Mouse (Mus musculus): ENCODE results near the gene Mrpl48.

Mrpl48 gene

DNA sequence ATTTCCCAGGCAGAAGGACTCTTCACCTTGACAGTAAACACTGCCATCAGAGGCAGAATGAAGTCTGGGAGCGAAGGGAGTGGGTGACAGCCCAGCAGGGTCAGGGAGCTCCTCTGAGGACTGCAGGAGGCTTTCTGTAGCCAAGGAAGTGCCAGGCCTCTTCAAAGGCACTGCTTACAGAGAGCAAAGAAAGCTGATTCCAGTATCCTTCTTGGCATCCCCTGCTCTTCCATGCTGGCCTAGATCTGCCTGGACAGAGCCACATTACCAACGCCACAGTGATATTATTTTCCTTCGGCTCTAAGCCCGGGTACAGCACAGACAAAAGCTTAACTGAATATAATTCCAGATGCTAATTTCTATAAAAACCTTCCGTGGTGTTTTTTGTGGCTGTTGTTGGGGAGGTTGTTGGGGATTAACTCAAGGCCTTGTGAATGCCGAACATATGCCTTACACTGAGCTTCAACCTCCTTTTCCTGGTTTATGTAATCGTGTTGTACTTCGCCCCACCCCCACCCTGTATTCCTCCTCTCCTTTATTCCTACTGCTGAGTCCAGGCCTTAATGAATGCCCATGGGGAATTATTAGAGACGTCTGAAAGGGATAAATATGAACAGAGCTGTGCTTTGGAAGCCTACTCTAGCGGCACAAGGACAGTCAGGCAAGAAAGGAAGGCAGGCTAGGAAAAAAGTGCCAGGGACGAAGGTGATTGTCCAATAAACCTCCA, 46.1 kb downstream of the Mrpl48 start:
- POLR2A ChIA-PET = interaction anchor here in 3 of 4 experiments (0.7 to 1.3 kb wide), 5 partner anchors 16 to 156 kb away, joined by 3 to 4 read pairs (median 3); no protein-coding TSS in a partner anchor
- CTCF ChIA-PET = interaction anchor here in 3 of 4 experiments (0.8 to 1.1 kb wide), 4 partner anchors 32 to 123 kb away, joined by 3 to 4 read pairs (median 3); no protein-coding TSS in a partner anchor

DNA sequence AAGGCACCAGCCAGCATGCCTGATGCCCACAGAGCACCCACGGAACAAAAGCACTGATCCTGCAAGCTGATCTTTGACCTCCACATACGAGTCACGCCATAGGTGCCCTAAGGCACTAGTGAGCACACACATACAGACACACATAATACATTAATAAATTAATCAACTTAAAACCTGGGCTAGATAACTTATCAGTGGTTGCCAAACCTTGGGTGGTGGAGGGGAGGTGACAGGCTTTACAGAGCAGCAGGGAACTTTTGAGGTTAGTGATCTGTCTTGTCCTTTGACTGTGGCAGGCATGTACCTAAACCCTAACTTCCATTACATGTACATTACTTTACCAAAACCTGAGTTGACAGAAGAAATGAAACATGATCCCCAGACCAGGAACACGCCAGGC, 48.8 kb downstream of the Mrpl48 start:
- CTCF ChIA-PET = no interaction called here
- POLR2A ChIA-PET = interaction anchor here in 1 of 4 experiments (0.7 kb wide), 1 partner anchor 344 kb away, joined by 3 read pairs; no protein-coding TSS in a partner anchor

DNA sequence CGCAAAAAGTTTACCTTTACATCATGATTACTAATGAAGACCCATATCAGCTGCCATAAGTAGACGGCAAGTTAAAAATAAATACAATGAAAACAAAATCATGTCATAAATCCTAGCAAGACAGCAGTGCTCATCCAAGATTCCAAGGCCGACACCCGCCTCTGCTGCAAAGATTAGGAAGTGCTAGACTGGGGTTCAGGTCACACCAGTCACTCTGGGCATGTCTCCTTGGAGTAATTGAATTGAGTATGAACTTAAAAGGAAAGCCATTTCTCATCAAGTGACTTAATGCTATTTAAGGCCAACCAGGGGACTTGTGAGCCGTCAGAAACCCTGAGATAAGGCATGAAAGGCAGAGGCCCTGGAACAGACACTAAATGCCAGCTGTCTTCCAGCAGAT, 50.9 kb downstream of the Mrpl48 start:
- CTCF ChIA-PET = interaction anchor here in 1 of 4 experiments (1.6 kb wide), 1 partner anchor 36 kb away, joined by 4 read pairs; no protein-coding TSS in a partner anchor
- POLR2A ChIA-PET = interaction anchor here in 2 of 4 experiments (0.6 to 1.0 kb wide), 4 partner anchors 21 to 172 kb away, joined by 3 to 6 read pairs (median 4); partner anchors contain the start of genes Coa4 (in 1 of the 2) and Fam168a (in 1 of the 2)

DNA sequence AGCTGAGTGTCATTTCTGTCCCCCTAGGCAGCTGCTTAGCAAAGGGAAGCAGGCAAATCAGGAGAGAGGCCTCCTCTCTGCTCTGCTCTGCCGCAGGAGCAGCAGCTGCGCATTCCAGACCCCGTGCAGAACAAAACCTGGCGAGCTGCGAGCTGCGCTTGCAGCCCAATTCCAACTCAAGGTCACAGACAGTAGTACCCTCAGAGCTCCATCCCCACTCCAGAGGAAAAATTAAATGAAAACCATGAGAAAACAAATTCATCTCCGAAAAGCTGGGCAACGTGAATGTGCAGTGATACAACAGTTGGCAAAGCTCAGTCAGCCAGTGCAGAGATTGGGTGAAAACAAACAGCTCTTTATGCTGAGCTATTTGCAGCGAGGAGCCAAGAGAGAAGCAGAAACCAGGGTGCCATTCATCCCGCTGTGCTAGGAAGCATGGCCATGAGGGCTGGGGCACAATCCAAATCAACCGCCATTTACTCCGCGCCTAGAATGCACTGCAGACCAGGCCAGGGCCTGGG, 52.6 kb downstream of the Mrpl48 start:
- CTCF ChIA-PET = interaction anchor here in 3 of 4 experiments (0.6 to 2.2 kb wide), 8 partner anchors 14 to 542 kb away, joined by 3 to 8 read pairs (median 3); no protein-coding TSS in a partner anchor
- POLR2A ChIA-PET = interaction anchor here (0.6 to 2.7 kb wide), 30 partner anchors 8 to 1920 kb away, joined by 3 to 14 read pairs (median 4); partner anchors contain the start of genes Coa4 (in 3 of the 4), Mrpl48 (in 3 of the 4), Rab6a (in 3 of the 4) and Ucp2 (in 1 of the 4)

DNA sequence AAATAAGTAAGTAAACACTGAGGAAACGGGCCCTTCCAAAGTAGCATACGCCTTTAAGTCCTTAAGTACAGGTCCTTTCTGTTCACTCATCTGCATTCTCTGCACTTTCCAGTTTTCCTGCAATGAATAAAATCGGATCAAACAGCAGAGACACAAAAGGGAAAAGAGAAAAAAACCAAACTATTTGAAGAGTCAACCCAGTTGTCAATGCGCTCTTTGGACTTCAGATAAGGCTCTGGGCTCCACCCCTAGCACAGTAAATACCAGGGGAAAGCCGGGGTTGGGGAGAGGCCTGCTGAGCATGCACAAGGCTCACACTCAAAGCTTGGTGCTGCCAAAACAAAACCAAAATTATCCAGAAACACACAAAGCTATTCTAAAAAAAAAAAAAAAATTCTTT, 53.2 kb downstream of the Mrpl48 start:
- POLR2A ChIA-PET = interaction anchor here (0.6 to 2.7 kb wide), 25 partner anchors 8 to 1920 kb away, joined by 3 to 14 read pairs (median 5); partner anchors contain the start of genes Coa4 (in 3 of the 4), Mrpl48 (in 2 of the 4), Rab6a (in 2 of the 4) and Ucp2 (in 1 of the 4)
- CTCF ChIA-PET = interaction anchor here in 3 of 4 experiments (0.6 to 2.2 kb wide), 7 partner anchors 25 to 542 kb away, joined by 3 to 8 read pairs (median 3); no protein-coding TSS in a partner anchor

DNA sequence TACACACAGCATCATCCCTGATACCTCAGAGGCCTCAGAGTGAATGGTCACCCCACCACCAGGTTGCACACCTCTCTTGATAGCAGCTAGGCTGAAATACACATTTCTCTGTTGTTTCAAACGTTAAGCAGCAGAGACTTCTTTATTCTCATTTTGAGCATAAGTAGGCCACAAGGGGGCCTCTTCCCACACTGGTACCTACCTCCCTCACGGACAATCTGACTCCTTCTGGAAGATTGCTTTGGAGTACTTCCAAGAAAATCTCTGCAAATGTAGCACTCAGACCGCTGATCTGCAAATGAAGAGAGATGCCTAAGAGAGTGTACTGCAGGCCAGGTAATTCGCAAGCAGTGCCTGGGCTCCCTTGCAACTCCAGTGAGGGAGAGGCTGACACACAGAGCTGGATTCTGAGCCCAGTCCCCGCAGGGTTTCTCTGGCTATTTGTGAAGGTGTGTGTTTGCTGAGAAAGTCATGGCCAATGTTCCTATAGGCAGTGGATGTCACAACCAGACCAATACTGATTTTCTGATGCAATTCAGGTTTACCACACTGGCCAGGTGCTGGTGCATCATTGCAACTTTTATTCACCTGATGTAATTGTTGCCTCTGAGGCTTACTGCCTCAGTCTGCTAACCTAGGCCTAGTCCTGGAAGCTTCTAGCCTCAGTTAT, 57.6 kb downstream of the Mrpl48 start:
- CTCF ChIA-PET = interaction anchor here in 3 of 4 experiments (0.6 to 1.2 kb wide), 3 partner anchors 16 to 1271 kb away, joined by 3 to 5 read pairs (median 3); no protein-coding TSS in a partner anchor
- POLR2A ChIA-PET = interaction anchor here in 2 of 4 experiments (0.6 to 1.4 kb wide), 5 partner anchors 12 to 68 kb away, joined by 3 to 6 read pairs (median 4); partner anchors contain the start of gene Coa4 (in 1 of the 2)

DNA sequence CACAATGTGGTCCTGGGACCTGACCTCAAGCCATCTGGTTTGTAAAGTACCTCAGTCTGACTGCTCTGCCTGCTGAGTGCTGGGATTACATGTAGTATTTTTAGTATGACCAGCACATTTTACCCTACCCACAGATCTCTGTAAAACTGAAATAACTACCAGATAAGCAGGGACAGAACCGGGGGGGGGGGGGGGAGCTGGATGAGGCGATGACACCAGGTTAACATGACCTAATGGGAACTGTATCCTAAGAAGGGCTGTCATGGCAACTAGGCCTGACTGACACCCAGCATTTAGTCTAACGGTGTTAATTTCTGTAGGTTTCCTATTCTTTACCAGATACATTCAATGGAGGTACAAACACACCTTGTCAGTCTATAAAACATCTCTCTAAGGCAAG, 58.3 kb downstream of the Mrpl48 start:
- CTCF ChIA-PET = interaction anchor here in 3 of 4 experiments (0.6 to 1.2 kb wide), 4 partner anchors 15 to 1271 kb away, joined by 3 to 5 read pairs (median 3); no protein-coding TSS in a partner anchor
- POLR2A ChIA-PET = interaction anchor here in 1 of 4 experiments (0.6 to 1.1 kb wide), 2 partner anchors 11 to 13 kb away, joined by 3 to 6 read pairs; partner anchors contain the start of gene Coa4

DNA sequence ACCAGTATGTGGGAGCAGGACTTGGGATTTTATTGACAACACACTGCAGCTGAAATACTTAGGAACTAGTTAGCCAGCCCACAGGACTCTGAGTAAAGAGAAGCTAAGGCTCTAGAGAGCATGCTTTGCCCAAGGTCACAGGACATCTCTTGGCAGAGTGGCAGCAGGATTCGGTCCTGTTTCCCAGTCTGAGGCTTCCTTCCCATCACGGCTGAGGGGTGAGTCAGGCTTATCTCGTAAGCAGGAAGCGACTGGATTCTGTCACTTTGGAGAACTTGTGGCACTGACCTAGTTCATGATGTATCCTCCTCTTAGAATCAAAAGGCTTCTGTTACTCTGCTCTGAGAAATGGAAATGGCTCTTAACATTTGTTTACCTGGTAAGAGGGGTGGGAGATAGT, 60.5 kb downstream of the Mrpl48 start:
- ChIA-PET CTCF (interaction anchor here in 2 of 4 experiments (0.6 to 1.0 kb wide), 2 partner anchors 22 to 26 kb away, joined by 3 to 5 read pairs; no protein-coding TSS in a partner anchor), POLR2A (interaction anchor here in 3 of 4 experiments (0.7 to 1.1 kb wide), 4 partner anchors 8 to 52 kb away, joined by 3 to 4 read pairs (median 3); partner anchors contain the start of gene Coa4 (in 1 of the 3))

DNA sequence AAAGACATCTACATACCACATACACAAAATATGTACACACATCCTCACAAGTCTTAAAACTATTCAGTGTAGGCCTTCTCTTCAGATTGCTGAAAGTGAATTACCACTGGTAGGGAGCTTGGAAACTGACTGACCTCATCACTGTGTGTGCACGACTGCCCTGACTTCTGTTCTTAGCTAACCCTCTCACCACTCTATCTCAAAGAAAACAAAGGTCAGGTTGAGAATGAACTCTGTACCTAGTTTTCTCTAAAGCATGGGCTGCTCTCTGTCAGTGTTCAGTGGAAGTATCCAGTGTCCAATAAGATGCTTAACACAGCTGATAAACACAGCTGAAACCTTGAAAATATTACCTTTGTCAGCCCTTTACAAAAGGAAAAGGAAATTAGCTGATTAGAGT, 63.7 kb downstream of the Mrpl48 start:
- CTCF ChIA-PET = no interaction called here
- POLR2A ChIA-PET = interaction anchor here in 2 of 4 experiments (0.6 to 47.4 kb wide), 9 partner anchors 9 to 520 kb away, joined by 3 to 704 read pairs (median 3); partner anchors contain the start of genes Dnajb13 (in 1 of the 2) and Ucp2 (in 1 of the 2)

DNA sequence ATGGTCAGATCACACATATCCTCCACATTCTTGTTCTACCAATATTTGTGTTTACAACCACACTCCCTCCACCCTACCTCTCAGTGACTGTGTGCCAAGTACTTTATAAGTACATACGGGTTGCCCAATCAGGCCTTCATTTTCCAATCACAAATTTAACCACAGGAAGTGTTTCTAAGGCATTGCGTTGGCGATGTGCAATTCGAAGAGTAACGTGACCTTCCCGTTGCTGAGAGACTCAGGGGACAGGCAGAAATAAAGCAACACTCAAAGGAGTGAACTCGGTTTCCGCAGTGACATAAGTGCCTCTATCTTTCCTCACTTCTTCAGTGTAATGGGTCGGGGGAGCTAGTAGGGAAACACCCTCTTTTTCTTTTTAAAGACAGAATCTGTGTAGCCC, 68.6 kb downstream of the Mrpl48 start:
- CTCF ChIA-PET = interaction anchor here in 2 of 4 experiments (2.0 to 2.1 kb wide), 2 partner anchors 19 kb away, joined by 5 to 8 read pairs; no protein-coding TSS in a partner anchor

DNA sequence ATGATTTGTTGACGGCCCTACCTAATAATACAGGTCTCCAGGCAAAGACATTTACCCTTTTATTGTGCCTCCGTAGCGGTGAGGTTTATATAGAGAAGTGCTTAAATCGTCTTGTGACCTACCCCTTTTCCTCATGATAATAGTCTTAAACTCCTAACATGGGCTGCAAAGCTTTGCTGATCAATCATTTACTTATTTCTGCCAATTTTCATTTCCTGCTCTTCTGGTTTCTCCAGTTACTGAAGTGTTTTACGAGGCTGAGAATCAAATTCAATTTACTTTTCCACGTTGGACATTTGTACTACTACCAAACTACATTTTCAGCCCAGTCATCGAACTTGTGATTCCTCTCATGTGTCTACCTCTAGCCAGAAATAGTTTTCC, 70.6 kb downstream of the Mrpl48 start:
- ChIA-PET POLR2A (interaction anchor here in 2 of 4 experiments (0.7 to 47.4 kb wide), 9 partner anchors 16 to 134 kb away, joined by 3 to 704 read pairs (median 6); partner anchors contain the start of gene Ucp2 (in 1 of the 2)), CTCF (interaction anchor here in 1 of 4 experiments (2.1 kb wide), 1 partner anchor 17 kb away, joined by 8 read pairs; no protein-coding TSS in a partner anchor)

More for the DNA sequence above, 68.6 kb downstream of the Mrpl48 start:
- POLR2A ChIA-PET = interaction anchor here in 3 of 4 experiments (1.2 to 47.4 kb wide), 7 partner anchors 11 to 68 kb away, joined by 3 to 704 read pairs (median 4); partner anchors contain the start of genes Rab6a (in 1 of the 3) and Ucp2 (in 1 of the 3)

DNA sequence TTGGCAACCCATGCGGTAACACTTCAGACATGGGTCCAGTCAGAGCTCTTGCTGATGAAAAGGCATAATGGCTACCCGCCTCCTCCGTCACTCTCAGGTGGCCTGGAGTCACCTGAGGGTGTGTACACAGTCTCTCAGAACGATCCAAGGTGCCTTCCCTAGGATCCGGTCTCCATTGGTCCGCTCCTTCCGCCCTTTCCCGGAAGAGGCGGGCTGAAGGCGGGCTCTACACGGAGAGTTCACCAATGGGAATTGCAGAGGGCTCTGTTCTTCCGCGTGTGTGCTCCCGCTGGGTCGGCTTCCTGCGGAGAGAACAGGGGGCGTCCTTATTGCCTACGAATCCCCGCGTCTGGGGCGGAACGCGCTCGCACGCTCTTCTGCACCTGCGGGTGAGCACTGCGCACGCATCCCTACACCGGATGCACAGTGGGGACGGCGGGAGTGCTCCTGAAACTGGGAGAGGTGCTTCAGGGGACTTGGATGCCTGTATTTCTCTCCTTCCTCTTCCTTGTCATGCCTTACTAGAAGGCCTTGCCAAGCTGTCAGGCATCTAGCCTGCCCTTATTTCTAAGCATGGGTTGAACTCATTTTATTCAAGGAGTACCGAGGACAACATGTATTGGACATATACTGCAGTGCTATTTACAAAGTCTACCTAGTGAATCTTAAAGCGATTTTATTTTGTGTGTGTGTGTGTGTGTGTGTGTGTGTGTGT, 71.1 kb downstream of the Mrpl48 start, which contains the start of gene Coa4:
Gene Coa4, plus strand, starts transcription at position 268 of the 715 bp plus-strand sequence.
- ChIA-PET CTCF (interaction anchor here (0.5 to 2.1 kb wide), 6 partner anchors 16 to 194 kb away, joined by 3 to 10 read pairs (median 5); no protein-coding TSS in a partner anchor), POLR2A (interaction anchor here in 3 of 4 experiments (0.5 to 47.4 kb wide), 55 partner anchors 9 to 765 kb away, joined by 3 to 704 read pairs (median 4); partner anchors contain the start of genes Fam168a (in 3 of the 3), Ucp2 (in 2 of the 3), Atg16l2 (in 1 of the 3) and C2cd3 (in 1 of the 3))

DNA sequence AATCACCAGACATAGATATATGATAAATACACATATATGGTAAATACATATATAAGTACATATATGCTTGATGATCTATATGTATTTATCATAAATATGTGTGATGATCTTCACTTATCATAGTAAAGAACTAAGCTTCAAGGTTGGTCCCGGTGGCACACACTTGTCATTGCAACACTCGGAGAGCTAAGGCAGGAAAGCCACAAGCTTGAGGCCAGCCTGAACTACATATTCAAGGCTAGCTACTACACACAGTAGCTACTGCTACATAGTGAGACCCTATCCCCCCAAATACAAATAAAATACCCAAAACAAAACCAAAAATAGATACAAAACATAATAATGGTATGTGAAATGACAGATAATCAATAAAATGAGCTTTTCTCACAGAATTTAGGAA, 72.3 kb downstream of the Mrpl48 start:
- POLR2A ChIA-PET = interaction anchor here in 3 of 4 experiments (0.5 to 47.4 kb wide), 47 partner anchors 9 to 767 kb away, joined by 3 to 704 read pairs (median 4); partner anchors contain the start of genes Fam168a (in 3 of the 3), Ucp2 (in 2 of the 3), Atg16l2 (in 1 of the 3) and Mrpl48 (in 1 of the 3)
- CTCF ChIA-PET = interaction anchor here (0.7 to 2.0 kb wide), 4 partner anchors 15 to 30 kb away, joined by 3 to 10 read pairs (median 6); no protein-coding TSS in a partner anchor

DNA sequence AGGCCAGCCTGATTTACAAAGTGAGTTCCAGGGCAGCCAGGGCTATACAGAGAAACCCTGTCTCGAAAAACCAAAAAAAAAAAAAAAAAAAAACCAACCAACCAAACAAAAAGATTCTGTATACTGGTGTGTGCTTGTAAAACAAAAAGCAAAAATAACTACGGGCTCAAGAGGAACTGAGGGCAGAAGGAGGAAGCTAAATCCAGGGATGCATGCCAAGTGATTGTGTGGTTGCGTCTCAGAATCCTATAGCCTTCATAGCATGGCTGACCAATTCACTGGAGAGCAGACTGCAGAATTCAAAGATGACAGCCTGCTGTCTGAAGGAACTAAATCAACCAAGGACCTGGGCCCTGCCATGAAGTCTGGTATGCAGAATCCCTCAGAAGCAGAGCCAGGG, 73.9 kb downstream of the Mrpl48 start:
- POLR2A ChIA-PET = interaction anchor here in 2 of 4 experiments (0.7 to 47.4 kb wide), 12 partner anchors 8 to 329 kb away, joined by 3 to 704 read pairs (median 4); partner anchors contain the start of genes Ucp2 (in 2 of the 2) and Relt (in 1 of the 2)
- CTCF ChIA-PET = interaction anchor here in 2 of 4 experiments (0.7 to 1.3 kb wide), 3 partner anchors 10 to 848 kb away, joined by 4 to 6 read pairs (median 5); no protein-coding TSS in a partner anchor

DNA sequence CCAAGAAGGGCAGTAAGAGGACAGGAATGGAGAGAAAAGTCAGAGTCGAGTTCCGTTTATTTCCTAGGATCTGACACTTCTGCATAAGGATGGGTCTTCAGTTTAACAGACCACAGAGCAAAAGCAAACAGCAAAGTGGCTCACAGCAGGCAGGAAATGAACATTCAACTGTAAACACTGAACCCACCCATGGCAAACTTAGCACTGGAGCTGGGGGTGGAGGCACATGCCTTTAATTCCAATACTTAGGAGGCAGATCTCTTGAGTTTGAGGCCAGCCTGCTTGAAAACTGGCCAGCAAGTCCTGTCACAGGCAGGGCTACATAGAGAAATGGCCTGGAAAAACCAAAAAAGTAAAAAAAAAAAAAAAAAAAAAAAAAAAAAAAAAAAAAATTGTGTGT, 74.6 kb downstream of the Mrpl48 start:
- ChIA-PET CTCF (interaction anchor here (0.6 to 4.7 kb wide), 6 partner anchors 11 to 849 kb away, joined by 3 to 18 read pairs (median 4); no protein-coding TSS in a partner anchor), POLR2A (interaction anchor here in 2 of 4 experiments (0.9 to 47.4 kb wide), 15 partner anchors 9 to 131 kb away, joined by 3 to 704 read pairs (median 6); partner anchors contain the start of gene Ucp2 (in 2 of the 2))

DNA sequence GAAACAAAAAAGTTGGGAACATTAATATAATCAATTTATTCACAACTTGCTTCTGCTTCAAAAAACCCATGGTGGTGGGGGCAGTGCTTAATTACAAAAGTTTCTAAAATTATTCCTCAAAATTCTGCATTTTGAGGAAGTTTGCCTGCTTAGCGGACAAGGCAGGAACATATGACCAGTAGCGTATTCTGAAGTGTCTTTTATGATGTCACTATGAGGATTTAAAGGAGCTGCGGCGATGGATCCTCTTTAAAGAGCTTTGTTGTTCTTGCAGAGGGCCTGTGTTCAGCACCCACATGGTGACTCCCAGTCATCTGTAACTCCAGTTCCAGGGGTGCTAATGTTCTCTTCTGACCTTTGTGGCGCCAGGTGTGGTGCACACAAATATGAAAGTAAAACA, 77.3 kb downstream of the Mrpl48 start:
- CTCF ChIA-PET = interaction anchor here (0.6 to 4.7 kb wide), 6 partner anchors 10 to 299 kb away, joined by 3 to 18 read pairs (median 8); no protein-coding TSS in a partner anchor
- POLR2A ChIA-PET = interaction anchor here in 3 of 4 experiments (0.6 to 47.4 kb wide), 9 partner anchors 10 to 414 kb away, joined by 3 to 704 read pairs (median 3); partner anchors contain the start of genes Relt (in 1 of the 3) and Ucp2 (in 1 of the 3)

All from embryonic stem cell, embryonic (primary cell).